Mouse (Mus musculus): ENCODE measurements around the gene Palld.

- peak; percentile 58 for TF ChIP-seq CTCF (conservative IDR thresholded peaks at IDR 0.05; ENCODE audit: insufficient read depth, insufficient read length, low read depth, low read length)
- TF ChIP-seq POLR2A (IDR thresholded peaks at IDR 0.05; ENCODE audit: low read depth, low read length): no peak
Measured at GRCm38 (mm10) chr8:61700298-61700697, 202.2 kb downstream of the Palld start.

All from kidney, adult 2 months (tissue).